Mouse (Mus musculus) heart, postnatal 25 days (tissue): ENCODE results near the gene Slfn8. TPM values are rescaled to one million over a fixed set of nuclear protein-coding genes. Genes with fewer than 3 reads are reported as not detected.

Experiments used
- DNase-seq: peaks from one replicate; pipeline ENCODE4 v3.0.0; 2022; ENCODE audit warnings: low spot score
- intact Hi-C: fragments of 180-260 bp; cut with DNase I; formaldehyde crosslinking; loops from one replicate; pipeline ENCODE4 v1.15.1; 2025
- microRNA-seq: library from miRNA; unstranded; fragments of <30 nt; microRNA quantifications from one replicate; pipeline ENCODE4 v1.2.0, GENCODE M21; 2022
- total RNA-seq, 2 experiments: library from RNA; stranded (reverse); gene quantifications; 2 replicates each; pipeline ENCODE4 v1.2.3; 2021

Slfn8 gene
- total RNA-seq, 2 experiments from 2014 or later, result 0.55 to 0.89 TPM

DNA sequence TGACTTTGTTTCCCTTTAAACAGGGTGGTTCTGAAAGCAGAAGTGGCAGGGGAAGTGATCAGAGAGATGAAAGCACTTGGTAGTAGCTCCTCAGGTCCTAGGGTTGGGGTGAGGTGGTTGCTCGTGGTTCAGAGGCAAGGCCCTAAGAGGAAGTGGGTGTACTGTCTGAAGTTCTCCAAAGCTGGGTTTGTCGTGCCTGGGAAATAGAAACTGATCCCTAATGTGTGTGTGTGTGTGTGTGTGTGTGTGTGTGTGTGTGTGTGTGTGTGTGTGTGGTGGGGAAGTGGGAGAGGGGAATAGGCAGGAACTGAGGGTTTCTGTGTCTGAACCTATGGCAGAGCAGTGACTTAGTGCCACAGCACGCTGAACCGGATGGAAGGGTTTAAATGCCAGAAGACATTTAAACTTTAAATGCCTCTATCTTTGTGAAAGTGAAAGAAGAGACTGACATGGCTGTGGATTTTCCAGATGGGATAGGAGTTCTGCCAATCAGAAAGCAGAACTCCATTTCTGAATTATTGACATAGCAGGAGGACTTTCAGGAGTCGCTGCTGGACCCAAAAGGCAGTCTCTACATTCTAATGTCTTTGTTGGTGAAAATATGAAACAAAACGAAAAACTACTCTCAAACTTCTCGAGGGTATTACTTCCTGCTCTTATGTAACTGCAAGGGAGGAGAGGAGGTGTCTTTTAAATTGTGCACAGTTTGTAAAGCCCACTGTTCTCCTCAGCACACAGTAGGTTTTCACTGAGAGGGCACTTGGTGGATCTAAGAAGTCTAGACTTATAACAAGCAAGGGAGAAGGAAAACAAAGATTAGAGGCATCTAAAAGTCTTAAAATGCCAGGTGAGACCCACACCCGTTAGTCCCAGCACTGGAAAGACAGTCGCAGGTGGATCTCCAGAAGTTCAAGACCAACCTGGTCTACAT lies 67.7 kb downstream of the Slfn8 start:
- intact Hi-C loops, result loop anchor here (10.0 kb wide), 1 partner anchor 512 kb away; the partner anchor contains the start of gene Mmp28
- DNase-seq, result no peak

Small RNA genes lying within 50 kb of the gene (microRNA-seq; reads per million reads assigned to microRNA genes)
- gene Gm27598 (not detected), gene Mir7679 (not detected)

Other genes starting within 250 kb of the Slfn8 start
- gene Lig3, start 239.7 kb downstream of the Slfn8 start, total RNA-seq, result 10 to 100 TPM; 17.9 to 21.5 TPM
- gene Rffl, start 149.6 kb downstream of the Slfn8 start, total RNA-seq, result 1 to 10 TPM; 3.8 to 4.2 TPM
- gene Rad51d, start 130.2 kb downstream of the Slfn8 start, total RNA-seq, result 1 to 10 TPM; 8.0 to 9.3 TPM
- gene Fndc8, start 128.7 kb downstream of the Slfn8 start, total RNA-seq, result not detected
- 10 to 100 TPM; 12.1 to 14.5 TPM for gene Nle1, start 112.4 kb downstream of the Slfn8 start, total RNA-seq
- gene Unc45b, start 110.3 kb downstream of the Slfn8 start, total RNA-seq, result 100 to 1,000 TPM; 172 to 215 TPM
- gene Slfn5, start 69.5 kb downstream of the Slfn8 start, total RNA-seq, result 10 to 100 TPM; 60.8 to 70.3 TPM
- gene Slfn9, start 29.0 kb downstream of the Slfn8 start, total RNA-seq, result 1 to 10 TPM; 1.1 to 1.5 TPM
- gene Slfn2, start 44.3 kb upstream of the Slfn8 start, total RNA-seq, result 1 to 10 TPM; 3.2 to 3.8 TPM
- gene Slfn1, start 96.0 kb upstream of the Slfn8 start, total RNA-seq, result under 1 TPM; 0.13 to 0.28 TPM
- under 1 TPM; 0.10 to 0.31 TPM for gene Slfn4, start 154.4 kb upstream of the Slfn8 start, total RNA-seq
- gene Slfn3, start 170.5 kb upstream of the Slfn8 start, total RNA-seq, result 1 to 10 TPM; 2.3 to 4.0 TPM